Mouse (Mus musculus) kidney, adult 2 months (tissue): ENCODE data around the gene Nsun6.

Experiments used
- CTCF ChIP-seq: fragments of 200-500 bp; conservative IDR thresholded peaks from 2 replicates; pipeline ENCODE4 v1.5.1; 2011; ENCODE audit warnings: low read depth, mild to moderate bottlenecking, control low read depth, low read length, moderate library complexity, mixed read lengths; ENCODE audit not compliant: insufficient read depth, insufficient read length
- POLR2A ChIP-seq: fragments of 200-500 bp; IDR thresholded peaks from one replicate; pipeline ENCODE4 v1.6.1; 2011; ENCODE audit warnings: low read depth, low read length, control low read depth

- TF ChIP-seq CTCF (no peak), POLR2A (no peak)
These were observed 32.4 kb upstream of the Nsun6 start for GRCm38 (mm10) chr2:15087308-15087707.
